Mouse (Mus musculus) cortical plate, adult 2 months (tissue): ENCODE measurements around the gene Klhl25.

Experiments used
- CTCF ChIP-seq: fragments of 200-500 bp; IDR thresholded peaks from 2 replicates; pipeline ENCODE4 v1.5.1; 2011; ENCODE audit warnings: mild to moderate bottlenecking, control low read depth, low read length; ENCODE audit not compliant: insufficient read depth; ENCODE audit errors: extremely low read depth
- POLR2A ChIP-seq: fragments of 200-500 bp; IDR thresholded peaks from 2 replicates; pipeline ENCODE4 v1.6.1; 2011; ENCODE audit warnings: mild to moderate bottlenecking, low read length, control low read depth; ENCODE audit not compliant: insufficient read depth; ENCODE audit errors: extremely low read depth

- TF ChIP-seq CTCF (no peak), POLR2A (no peak)
Observed at GRCm38 (mm10) chr7:75826360-75827103, 21.6 kb upstream of the Klhl25 start.
